Mouse (Mus musculus) forebrain, embryonic 14.5 days (tissue): ENCODE measurements around the gene Ankrd33b. TPM values are rescaled to one million over a fixed set of nuclear protein-coding genes. Genes with fewer than 3 reads are reported as not detected.

Source experiments
- ATAC-seq: fragments of 200-750 bp; cut with Nextera tagmentation; 2 replicates; pipeline ENCODE4 v1.8.0; 2017; ENCODE audit warnings: mild to moderate bottlenecking, moderate library complexity
- DNase-seq: peaks from one replicate; pipeline ENCODE4 v3.0.0-alpha.2; 2015; ENCODE audit warnings: low spot score
- H3K27ac ChIP-seq: fragments of 300-500 bp; sonication (generic); 2 replicates; pipeline ENCODE4 v1.5.1; 2014; ENCODE audit warnings: low read depth, mild to moderate bottlenecking, control low read depth, low read length, moderate library complexity
- H3K27me3 ChIP-seq: fragments of 300-500 bp; sonication (generic); replicated peaks from 2 replicates; pipeline ENCODE4 v1.6.1; 2014; ENCODE audit warnings: low read length, control low read depth, mixed read lengths; ENCODE audit not compliant: control insufficient read depth, insufficient read depth
- H3K36me3 ChIP-seq: fragments of 300-500 bp; sonication (generic); 2 replicates; pipeline ENCODE4 v1.6.1; 2014; ENCODE audit warnings: low read length, control low read depth; ENCODE audit not compliant: control insufficient read depth, insufficient read depth
- H3K4me1 ChIP-seq: fragments of 300-500 bp; sonication (generic); 2 replicates; pipeline ENCODE4 v1.6.1; 2014; ENCODE audit warnings: antibody characterized with exemption, low read length, control low read depth; ENCODE audit not compliant: control insufficient read depth, insufficient read depth
- H3K4me2 ChIP-seq: fragments of 300-500 bp; sonication (generic); 2 replicates; pipeline ENCODE4 v1.6.1; 2014; ENCODE audit warnings: mild to moderate bottlenecking, control low read depth, low read length
- H3K4me3 ChIP-seq: fragments of 300-500 bp; sonication (generic); 2 replicates; pipeline ENCODE4 v1.5.1; 2014; ENCODE audit warnings: low read depth, low read length, control low read depth
- H3K9ac ChIP-seq: fragments of 300-500 bp; sonication (generic); 2 replicates; pipeline ENCODE4 v1.6.1; 2014; ENCODE audit warnings: mild to moderate bottlenecking, low read length, control low read depth, moderate library complexity
- H3K9me3 ChIP-seq: fragments of 300-500 bp; sonication (generic); replicated peaks from 2 replicates; pipeline ENCODE4 v1.6.1; 2016; ENCODE audit warnings: low read length, control low read depth, mixed read lengths; ENCODE audit not compliant: control insufficient read depth
- WGBS: fragments of 180-500 bp; shearing (Covaris S2); extraction: QIAGEN DNeasy Blood & Tissue Kit; methylation state at CpG from one replicate; pipeline ENCODE4 v1.1.7; 2014; 5-methylcytosine and 5-hydroxymethylcytosine counted together
- polyA plus RNA-seq: library from polyadenylated mRNA; unstranded; fragments of >200 nt; fragmentation: Nextera tagmentation; extraction: Ambion mirVana; gene quantifications from 2 replicates; pipeline ENCODE4 v1.2.1, GENCODE M21; 2014

Ankrd33b gene
- polyA plus RNA-seq = 0.52 and 0.70 TPM in 2 replicates

DNA sequence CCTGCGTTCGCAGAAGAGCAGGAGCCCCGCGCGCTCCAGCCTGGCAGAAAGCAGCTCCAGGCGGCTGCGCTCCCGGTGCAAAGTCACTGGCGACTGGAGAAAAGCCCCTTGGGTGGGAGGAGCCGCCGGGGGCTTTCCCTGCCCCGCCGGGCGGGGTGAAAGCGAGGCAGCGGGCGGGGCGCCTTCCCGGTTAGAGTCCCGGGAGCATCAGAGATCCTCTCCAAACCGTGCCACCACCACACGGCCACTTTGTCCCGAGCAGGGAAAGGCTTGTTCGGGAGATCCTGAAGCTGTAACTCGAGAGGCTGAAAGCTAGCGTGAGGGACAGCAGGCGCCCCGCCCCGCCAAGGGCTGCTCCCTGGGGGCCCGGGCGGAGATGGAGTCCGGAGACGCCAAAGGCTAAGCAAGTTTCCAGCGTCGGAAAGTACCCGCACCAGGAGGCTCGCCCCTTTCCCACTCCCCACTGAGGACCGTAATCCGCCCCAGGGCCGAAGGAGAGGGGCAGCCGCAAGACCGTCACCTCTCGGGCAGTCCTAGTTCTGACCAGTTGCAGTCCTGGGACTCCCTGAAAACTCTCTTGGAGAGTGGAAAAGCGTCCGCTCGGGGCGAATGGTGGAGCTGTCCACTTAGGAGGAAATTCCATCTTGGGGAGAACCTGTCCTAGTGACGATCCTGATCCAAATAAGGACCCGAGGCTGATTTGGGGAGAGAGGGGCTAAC is at the start of gene Ankrd33b:
Ankrd33b (minus strand) TSS at position 246 of the 720 bp plus-strand sequence.
- Histone ChIP-seq H3K9ac (peak within 1 kb of the TSS; percentile 49), H3K4me1 (0 out of 2 replicates have a peak, but pooled peaks cover 9% of the 10 kb centered on the region), H3K4me3 (peak within 1 kb of the TSS; percentile 59), H3K27me3 (peaks cover 41% of the 10 kb centered on the region), H3K27ac (no peak within 1 kb of the TSS), H3K4me2 (peak within 1 kb of the TSS; percentile 100), H3K9me3 (no peaks in the 10 kb centered on the region), H3K36me3 (no peaks in the 10 kb centered on the region)
- DNase-seq = peak; percentile 56
- peak; percentile 59 for ATAC-seq
- under 1% methylated on average over 47 of the region's 49 CpGs for WGBS

DNA sequence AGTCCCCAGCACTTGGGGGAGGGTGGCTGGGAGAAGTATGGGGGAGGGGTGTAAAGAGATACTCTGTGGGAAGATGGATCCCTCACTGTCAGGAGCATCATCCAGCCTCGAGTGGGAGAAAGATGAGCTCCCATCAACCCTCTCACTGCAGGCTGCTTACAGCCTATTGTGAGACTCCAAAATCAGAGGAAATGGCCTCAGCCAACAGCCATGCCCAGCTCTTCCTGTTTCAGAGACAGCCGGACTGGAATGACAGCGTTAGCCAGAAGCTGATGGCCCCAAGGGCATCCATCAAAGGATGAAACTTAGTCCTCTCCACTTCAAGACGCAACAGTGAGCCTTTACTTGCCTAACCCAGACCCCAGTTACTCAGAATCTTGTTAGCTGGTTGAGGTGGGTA is 47.7 kb upstream of the Ankrd33b start:
- no peaks in the 10 kb centered on the region for H3K9me3 ChIP-seq

DNA sequence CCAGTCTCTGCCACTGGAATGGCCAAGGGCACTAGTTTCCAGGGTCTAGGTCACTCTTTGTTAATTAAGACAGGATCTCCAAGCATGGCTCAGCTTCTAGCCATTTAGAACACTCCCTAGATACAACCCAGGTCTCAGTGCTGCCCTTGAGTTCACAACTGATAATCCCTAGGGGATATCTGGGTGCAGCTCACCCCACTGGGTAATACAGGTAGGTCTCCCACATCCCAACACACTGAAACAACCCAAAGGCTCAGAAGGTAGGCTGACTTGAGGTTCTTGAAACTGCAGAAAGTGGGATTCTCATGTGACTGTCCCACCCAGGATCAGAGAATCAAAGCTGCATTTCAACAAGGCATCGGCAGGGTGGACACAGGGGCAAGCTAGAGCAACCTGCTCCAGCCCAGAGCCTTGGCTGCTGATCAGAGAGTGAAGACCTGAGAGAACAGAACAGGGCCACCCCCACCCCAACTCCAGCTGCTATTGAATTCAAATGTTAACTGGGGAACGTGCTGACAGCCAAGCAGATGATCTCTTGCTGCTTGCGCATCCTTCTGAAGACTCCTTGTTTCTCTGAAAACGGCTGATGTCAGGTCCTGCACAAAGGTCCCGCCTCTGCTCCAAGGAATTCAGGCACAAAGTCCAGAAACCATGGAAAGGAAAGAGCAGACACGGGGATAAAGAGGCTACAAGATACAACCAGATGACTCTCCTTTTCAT is 46.8 kb upstream of the Ankrd33b start:
- DNase-seq (no peak), ATAC-seq (no peak)
- no peaks in the 10 kb centered on the region for H3K9me3 ChIP-seq
- H3K27me3 ChIP-seq = no peaks in the 10 kb centered on the region
- H3K4me1 ChIP-seq = no peaks in the 10 kb centered on the region
- H3K9ac ChIP-seq = no peak overlapping the region
- H3K27ac ChIP-seq = no peak overlapping the region
- H3K4me3 ChIP-seq = no peak overlapping the region
- no peak overlapping the region for H3K4me2 ChIP-seq
- 56% methylated on average over 6 of the region's 6 CpGs for WGBS
- H3K36me3 ChIP-seq = no peaks in the 10 kb centered on the region

More for the DNA sequence above, 47.7 kb upstream of the Ankrd33b start:
- Histone ChIP-seq H3K9ac (no peak overlapping the region), H3K36me3 (no peaks in the 10 kb centered on the region), H3K4me3 (no peak overlapping the region), H3K4me1 (no peaks in the 10 kb centered on the region), H3K27ac (no peak overlapping the region), H3K27me3 (no peaks in the 10 kb centered on the region), H3K4me2 (no peak overlapping the region)
- WGBS = 80% methylated on average over 4 of the region's 4 CpGs
- ATAC-seq = no peak
- no peak for DNase-seq

GRCm38 (mm10) chr15:31413662-31414061 is 46.1 kb upstream of the Ankrd33b start:
- WGBS = 85% methylated on average over 6 of the region's 6 CpGs
- no peaks in the 10 kb centered on the region for H3K9me3 ChIP-seq
- no peak for ATAC-seq

DNA sequence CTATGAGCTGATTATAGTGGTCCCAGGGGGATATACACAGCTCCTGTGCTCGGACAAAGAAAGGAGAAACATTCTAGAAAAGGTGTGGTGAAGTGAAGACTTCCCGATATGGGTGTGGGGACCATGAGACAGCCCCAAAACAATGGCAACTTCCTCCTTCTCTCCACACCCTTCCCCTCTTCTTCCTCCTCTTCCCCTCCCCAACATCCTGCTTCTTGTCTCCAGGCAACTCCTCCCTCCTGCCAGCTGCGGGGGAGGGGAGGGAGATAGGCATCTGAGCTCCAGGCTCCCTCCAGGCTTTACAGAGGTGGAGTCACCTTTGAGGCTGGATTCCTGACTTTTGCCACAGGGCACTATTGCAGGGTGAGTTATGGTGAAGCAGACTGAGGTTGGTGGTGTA is 45.4 kb upstream of the Ankrd33b start:
- Histone ChIP-seq H3K4me1 (no peaks in the 10 kb centered on the region), H3K9me3 (no peaks in the 10 kb centered on the region), H3K9ac (no peak overlapping the region), H3K27ac (no peak overlapping the region), H3K4me2 (no peak overlapping the region), H3K4me3 (no peak overlapping the region), H3K27me3 (no peaks in the 10 kb centered on the region), H3K36me3 (no peaks in the 10 kb centered on the region)
- WGBS = 60% methylated on average over 3 of the region's 3 CpGs
- DNase-seq (no peak), ATAC-seq (no peak)

More at GRCm38 (mm10) chr15:31413662-31414061, 46.1 kb upstream of the Ankrd33b start:
- Histone ChIP-seq H3K4me1 (no peaks in the 10 kb centered on the region), H3K27ac (no peak overlapping the region), H3K4me3 (no peak overlapping the region), H3K27me3 (no peaks in the 10 kb centered on the region), H3K36me3 (no peaks in the 10 kb centered on the region), H3K9ac (no peak overlapping the region), H3K4me2 (no peak overlapping the region)
- DNase-seq = no peak

DNA sequence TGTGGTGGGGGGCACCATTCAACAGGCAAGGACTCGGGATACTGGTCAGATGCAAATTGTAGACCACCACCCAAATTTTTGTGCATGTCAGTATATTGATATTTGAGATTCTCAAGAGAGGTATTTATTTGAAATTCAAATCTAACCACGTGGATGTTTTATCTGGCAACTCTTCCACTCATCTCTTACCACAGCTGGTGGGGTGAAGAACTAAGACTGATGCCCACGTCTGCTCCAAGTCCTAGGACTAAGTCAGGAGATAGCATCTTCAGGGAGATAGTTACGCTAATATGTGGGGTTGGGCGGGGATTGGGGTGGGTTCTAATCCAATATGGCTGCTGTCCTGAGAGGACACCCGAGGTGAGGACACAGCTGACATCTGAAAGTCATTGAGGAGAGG is 44.9 kb upstream of the Ankrd33b start:
- no peak overlapping the region for H3K4me2 ChIP-seq
- no peaks in the 10 kb centered on the region for H3K27me3 ChIP-seq
- H3K4me3 ChIP-seq = no peak overlapping the region
- H3K27ac ChIP-seq = no peak overlapping the region
- ATAC-seq = no peak
- no peaks in the 10 kb centered on the region for H3K4me1 ChIP-seq
- WGBS = 85% methylated on average over 6 of the region's 6 CpGs
- H3K9me3 ChIP-seq = no peaks in the 10 kb centered on the region
- no peak for DNase-seq
- no peak overlapping the region for H3K9ac ChIP-seq
- no peaks in the 10 kb centered on the region for H3K36me3 ChIP-seq

GRCm38 (mm10) chr15:31407490-31407889 is 40.0 kb upstream of the Ankrd33b start:
- DNase-seq (no peak), ATAC-seq (no peak)
- 89% methylated on average over 4 of the region's 4 CpGs for WGBS
- Histone ChIP-seq H3K9ac (no peak overlapping the region), H3K27ac (no peak overlapping the region), H3K4me1 (no peaks in the 10 kb centered on the region), H3K4me3 (no peak overlapping the region), H3K36me3 (no peaks in the 10 kb centered on the region), H3K27me3 (no peaks in the 10 kb centered on the region), H3K9me3 (no peaks in the 10 kb centered on the region), H3K4me2 (no peak overlapping the region)

GRCm38 (mm10) chr15:31406881-31407280 is 39.4 kb upstream of the Ankrd33b start:
- WGBS = 91% methylated on average over 5 of the region's 5 CpGs
- H3K4me3 ChIP-seq = no peak overlapping the region

GRCm38 (mm10) chr15:31404346-31404745 is 36.8 kb upstream of the Ankrd33b start:
- ATAC-seq = no peak

More at GRCm38 (mm10) chr15:31406881-31407280, 39.4 kb upstream of the Ankrd33b start:
- H3K27me3 ChIP-seq = no peaks in the 10 kb centered on the region
- no peaks in the 10 kb centered on the region for H3K4me1 ChIP-seq
- no peak overlapping the region for H3K27ac ChIP-seq
- DNase-seq (no peak), ATAC-seq (no peak)
- H3K9me3 ChIP-seq = no peaks in the 10 kb centered on the region
- no peaks in the 10 kb centered on the region for H3K36me3 ChIP-seq
- no peak overlapping the region for H3K4me2 ChIP-seq
- H3K9ac ChIP-seq = no peak overlapping the region

More at GRCm38 (mm10) chr15:31404346-31404745, 36.8 kb upstream of the Ankrd33b start:
- H3K9me3 ChIP-seq = no peaks in the 10 kb centered on the region
- no peaks in the 10 kb centered on the region for H3K36me3 ChIP-seq
- H3K27me3 ChIP-seq = no peaks in the 10 kb centered on the region
- no peak overlapping the region for H3K4me2 ChIP-seq
- WGBS = 80% methylated on average over 8 of the region's 8 CpGs
- no peaks in the 10 kb centered on the region for H3K4me1 ChIP-seq
- H3K4me3 ChIP-seq = no peak overlapping the region
- no peak overlapping the region for H3K9ac ChIP-seq
- DNase-seq = no peak
- H3K27ac ChIP-seq = no peak overlapping the region
